Mouse (Mus musculus): Measurements from ENCODE around the gene 2310022B05Rik.

Gene 2310022B05Rik

DNA sequence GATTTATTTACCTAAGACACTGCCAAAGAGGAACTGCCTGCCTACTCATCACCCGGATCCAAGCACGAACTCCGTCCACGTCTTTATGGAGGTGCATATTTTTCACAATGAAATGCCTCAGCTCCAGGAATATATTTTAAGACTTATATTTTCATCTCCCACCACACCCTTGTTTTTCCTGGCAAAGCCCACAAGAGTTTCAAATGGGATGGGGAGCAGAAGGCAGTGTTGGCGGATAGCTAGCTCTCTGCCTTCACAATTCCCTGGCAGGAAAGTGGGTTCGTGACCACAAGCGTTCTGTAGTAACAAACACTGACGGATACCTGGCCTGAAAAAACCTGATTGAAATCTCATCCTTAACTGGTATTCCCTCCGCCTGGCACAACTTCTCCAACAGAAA is 1.4 kb downstream of the 2310022B05Rik start:
- no peak for DNase-seq (ENCODE audit: low read depth, low spot score)

DNA sequence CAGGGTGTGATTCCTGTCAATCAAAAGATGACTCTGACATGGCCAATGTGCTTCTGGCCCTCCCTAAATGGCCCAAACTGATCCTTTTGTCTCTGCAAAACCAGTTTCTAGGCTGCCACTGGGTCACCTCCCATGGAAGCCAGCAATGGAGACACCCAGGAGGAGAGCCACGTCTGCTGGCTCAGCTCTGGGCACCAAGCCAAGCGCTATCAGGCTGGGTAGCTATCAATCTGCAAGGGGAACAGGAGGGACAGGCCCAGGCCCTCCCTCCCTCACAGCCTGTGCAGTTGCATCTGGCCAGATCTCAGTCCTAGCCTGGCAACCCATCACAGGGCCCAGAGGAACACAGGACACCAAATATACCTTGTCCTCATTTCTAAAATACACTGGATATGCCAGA is 4.8 kb downstream of the 2310022B05Rik start:
- DNase-seq (ENCODE audit: low read depth, low spot score) = peak; percentile 8

DNA sequence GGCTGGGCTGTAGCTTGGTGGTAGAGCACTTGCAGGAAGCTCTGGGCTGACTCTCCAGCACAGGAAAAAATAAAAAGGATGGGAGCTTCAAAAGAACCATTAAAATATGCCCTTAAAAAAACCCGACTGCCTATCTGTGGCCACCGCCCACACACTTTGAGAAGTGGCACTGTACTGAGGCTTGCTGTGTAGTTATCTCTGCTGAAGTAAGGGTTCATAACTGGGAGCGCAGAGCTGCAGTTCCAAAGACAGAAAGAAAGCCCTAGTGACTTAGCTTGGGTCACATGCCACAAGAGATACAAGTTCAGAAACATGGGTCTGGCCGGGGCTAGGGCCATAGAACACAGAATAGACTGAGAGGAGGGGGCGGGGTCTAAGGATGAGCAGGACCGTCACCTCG is 5.2 kb downstream of the 2310022B05Rik start:
- DNase-seq (ENCODE audit: low read depth, low spot score) = no peak

DNA sequence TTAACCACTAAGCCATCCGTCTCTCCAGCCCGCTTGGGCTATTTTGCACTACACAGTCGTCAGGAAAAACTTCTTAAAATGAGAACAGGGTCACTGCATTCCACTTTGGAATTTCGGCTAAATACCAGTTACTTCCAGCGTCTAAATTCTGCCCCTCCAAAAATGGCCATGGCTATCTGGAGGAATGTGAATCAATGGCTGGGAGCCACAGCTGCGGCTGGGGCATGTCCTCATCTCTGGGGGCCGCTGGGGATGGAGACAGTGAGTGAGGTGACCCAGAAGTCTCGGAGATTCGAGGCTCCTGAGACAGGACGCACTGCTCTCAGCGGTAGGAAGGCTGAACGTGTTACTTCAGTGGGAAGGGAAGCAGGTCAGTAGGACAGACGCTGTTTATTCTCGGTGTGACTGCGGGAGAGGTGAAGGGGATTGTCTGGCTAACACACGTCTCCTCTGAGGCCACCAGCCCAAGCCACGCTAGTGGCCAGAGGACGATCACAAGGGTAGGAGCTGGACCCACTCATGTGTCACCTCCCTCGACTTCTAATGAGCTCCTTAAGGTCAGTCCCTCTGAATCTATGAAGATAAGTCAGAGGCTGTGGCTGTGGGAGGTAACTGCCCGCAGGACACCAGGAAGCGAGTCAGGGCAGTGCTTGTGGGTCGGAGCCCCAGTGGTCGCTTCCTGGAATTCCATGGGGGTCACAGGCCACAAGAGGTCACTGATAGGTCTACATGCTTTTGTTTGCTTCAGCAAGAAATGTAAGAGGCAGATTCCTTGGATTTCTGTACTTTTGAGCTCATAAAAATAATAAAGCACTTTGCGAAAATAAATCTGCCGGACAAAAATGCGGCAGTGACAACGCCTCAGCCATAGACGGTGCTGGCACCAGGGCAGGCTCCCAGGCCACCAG is 9.3 kb downstream of the 2310022B05Rik start:
- no peak for DNase-seq (ENCODE audit: low read depth, low spot score)

DNA sequence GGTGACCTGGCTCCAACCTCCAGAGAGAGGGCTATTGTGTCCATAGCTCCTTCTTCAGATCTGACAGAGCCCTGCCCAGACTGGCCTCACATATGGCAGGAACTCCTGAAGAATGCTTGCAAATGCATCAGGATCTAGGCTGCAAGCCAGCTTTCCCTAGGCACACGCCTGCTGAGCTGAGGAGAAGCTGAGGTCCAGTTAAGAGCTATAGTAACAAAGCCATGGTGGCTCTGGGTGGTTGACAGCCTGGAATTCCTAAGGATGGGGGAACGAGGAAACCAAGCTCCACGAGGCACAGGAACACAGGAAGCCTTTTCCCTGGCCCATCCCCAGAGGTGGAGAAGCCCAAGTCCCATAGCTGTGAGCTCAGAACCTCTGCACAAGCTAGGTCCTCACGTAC is 10.6 kb downstream of the 2310022B05Rik start:
- DNase-seq (ENCODE audit: low read depth, low spot score) = no peak

DNA sequence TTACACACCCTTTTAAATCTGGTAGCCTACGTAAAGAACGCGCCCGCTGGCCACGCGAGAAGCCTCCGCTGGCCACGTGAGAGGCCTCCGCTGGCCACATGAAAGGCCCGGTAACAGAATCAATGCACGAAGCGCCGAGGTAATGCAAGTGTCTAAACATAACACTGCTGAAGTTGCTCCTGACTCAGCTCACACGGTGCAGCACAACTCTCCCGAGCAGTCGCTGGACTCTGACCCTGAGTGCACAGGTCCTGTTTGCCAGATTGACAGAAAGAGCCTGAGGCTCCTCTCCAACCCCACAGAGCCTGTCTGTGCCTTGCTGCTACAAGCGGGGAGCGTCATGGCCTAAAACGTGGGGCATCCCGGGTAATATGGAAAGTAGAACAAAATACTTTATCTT is 11.4 kb downstream of the 2310022B05Rik start:
- DNase-seq (ENCODE audit: low read depth, low spot score) = no peak

DNA sequence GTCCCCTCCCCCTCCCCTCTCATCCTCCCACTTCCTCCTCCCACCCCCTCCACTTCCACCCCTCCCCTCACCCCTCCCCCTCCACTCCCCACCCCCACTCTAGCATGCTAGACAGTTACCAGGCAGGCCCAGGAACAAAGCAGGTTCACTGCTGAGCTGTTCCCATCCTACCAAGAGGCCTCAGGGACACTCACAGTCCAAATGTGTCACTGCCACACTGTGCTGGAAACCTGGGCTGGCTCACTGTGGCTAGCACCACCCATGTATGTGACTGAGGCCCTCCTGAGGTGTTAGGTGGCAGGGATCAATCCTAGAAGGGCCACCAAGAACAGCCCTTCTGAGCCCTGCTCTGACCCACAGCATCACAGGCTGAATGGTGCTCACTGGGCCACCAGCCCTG is 14.9 kb downstream of the 2310022B05Rik start:
- no peak for DNase-seq (ENCODE audit: low read depth, low spot score)

DNA sequence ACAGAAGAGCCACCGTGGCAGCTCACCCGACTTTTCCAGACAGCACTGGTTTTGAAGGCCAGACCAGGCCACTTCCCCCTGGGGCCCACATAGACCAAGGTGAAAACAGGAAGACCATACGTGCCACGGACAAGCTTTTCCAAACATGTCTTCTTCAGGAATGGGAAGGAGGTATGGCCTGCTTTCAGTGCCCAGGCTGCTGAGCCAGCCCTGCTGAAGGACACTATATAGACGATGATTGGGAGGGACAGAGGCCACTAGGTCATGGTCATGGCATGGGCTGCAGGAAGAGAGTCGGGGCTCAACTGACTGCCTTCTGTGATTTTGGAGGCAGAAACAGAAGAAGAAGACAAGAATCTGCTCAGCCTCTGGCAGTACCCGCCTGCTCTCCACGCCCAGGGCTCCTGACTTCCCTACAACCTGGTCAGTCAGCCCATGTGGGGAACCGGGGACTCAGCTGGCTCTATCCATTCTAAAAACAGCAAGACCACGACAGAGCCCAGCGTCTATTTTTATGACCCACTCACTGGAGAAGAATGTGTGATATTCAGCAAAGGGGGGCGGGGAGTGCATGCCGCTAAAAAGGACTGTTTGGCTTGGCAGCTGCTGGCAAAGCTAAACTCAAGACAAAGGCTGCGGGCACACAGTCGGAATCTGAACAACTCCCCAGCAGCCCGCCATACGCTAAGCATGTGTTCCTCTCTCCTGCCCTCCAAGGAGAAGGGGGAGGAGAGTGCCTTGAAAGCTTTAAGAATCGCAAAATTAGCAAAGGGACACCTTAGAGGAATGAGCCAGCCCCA is 19.4 kb downstream of the 2310022B05Rik start:
- DNase-seq (ENCODE audit: low read depth, low spot score) = no peak

DNA sequence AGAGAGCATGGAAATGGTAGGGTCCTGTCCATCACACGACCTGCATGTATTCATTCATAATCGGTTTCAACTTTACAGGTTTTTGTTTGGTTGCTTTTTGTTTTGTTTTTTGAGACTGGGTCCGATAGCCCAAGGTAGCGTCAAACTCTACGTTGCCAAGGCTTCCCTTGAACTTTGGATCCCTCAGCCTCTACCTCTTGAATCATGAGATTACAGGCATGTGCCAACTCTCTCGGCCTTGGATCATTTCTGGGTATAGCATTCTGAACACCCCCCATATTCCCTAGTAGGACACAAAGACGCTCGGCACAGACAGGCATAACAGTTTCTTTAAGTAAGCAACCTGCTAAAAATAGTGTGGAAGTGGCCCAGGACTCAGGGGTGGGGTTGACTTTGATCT is 21.6 kb downstream of the 2310022B05Rik start:
- DNase-seq (ENCODE audit: low read depth, low spot score) = no peak

DNA sequence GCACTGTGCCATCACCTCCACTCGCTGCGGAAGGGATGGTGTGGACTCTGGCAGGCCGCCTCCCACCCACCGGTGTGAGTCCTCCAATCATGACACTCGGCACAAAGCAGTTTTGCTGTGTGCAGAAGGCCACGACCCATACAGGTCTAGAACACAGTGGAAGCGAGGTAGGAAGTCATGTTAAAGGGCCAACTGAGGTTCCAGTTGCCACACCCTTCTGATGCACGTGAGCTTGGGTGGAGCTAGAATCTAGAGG is 28.0 kb downstream of the 2310022B05Rik start:
- DNase-seq (ENCODE audit: low read depth, low spot score) = no peak

DNA sequence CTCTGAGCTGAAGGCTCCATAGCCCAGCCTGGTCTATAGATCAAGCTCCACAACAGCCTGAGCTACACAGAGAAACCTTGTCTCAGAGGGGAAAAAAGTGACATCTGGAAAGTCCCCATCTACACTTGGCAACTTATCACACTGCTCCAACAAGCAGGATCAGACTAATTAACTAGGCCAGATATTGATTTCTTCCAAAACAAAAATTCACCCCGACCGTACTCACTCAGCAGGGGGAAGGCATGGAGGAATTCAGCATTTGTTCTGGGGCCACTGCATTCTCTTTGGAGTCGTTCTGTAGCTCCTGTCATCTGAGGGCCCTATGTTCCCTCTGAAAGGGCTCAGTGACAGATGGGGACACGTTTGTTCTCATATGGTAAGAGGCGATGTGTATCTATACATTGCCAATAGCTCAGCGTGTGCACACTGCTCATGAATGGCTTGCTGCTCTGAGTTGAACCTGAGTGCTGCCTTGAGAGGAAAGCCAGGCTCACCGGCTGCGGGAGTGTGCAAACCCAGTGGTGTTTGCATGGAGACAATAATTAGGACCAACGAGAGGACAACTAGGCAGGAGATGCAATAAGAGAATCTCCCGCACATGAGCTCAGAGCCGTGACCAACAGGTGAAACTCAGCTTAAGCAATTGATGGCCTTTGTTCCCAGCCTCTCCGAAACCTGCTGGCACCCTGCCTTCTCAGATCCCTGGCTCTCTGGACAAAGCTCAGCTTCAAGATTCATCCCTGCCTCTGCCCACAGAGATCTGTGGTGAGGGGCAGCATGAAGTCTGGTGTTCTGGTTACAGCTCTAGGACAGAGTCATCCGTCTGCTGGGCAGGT is 28.5 kb downstream of the 2310022B05Rik start:
- no peak for DNase-seq (ENCODE audit: low read depth, low spot score)

DNA sequence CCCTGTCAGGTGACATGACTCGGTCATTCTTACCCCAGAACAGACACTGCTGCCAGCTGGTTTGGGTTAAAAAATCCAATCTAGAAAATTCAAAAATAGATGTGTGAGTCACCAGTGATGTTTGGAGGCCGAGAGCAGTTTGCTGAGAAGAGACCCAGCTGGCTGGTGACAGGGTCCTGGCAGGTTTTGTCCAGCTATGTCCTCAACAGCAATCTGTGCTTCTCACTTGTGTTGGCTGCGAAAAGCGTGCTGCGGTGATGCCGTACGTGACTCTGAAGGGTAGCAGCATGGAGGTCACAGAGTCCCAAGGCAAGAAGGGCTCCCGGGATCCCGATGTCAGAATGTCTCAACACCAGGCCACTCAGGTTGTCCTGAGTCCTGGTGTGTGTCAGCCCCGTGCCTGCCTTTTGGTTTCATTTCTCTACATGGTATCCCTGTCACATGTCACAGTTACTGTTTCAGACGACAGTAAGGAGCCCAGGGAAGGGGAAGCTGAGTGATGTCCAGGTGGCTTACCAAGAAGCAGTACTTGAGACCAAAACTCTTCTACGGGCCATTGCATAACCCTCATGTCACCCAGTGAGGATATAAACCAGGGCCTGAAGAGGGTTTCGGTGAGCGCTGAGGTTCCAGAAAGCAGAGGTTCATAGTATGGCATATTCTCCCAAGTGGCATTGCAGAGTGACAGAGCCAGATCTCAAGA is 30.0 kb downstream of the 2310022B05Rik start:
- no peak for DNase-seq (ENCODE audit: low read depth, low spot score)

DNA sequence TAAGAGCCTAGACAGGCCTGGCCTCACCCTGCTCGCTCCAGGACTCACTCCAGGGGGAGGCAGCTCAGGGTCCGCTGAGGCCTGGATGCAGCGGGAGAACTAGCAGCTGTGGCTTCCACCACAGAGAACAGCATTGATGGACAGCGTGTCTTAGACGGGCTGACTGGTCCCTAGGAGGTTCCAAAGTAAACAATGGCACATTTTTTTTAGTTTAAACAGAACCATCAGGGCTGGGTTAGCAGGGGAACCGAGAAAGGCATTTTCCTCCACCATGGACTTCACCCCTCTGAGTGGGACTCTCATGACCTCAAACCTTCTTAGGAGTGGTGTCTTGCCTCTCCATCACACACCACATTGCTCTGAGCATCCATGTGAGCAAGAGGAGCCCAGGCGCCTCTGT is 31.2 kb downstream of the 2310022B05Rik start:
- DNase-seq (ENCODE audit: low read depth, low spot score) = no peak

DNA sequence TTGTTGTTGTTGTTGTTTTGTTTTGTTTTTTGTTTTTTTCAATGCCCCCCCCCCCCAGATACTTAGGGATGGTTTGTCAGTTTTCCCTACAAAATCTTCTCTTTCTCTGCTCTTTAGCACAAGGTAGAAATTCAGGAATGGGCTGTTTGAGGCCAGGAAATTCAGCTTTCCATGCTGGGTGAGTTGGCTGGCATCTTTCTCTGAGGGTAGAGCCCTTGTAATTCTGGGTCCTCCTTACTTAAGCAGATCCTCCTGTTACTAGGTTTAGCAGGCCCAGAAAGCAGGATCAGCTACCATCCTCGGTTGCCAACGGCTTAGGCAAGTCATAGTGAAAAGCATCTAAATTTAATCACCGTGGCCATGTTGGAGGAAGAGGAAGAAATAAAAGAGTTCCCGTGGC is 32.3 kb downstream of the 2310022B05Rik start:
- DNase-seq (ENCODE audit: low read depth, low spot score) = no peak

DNA sequence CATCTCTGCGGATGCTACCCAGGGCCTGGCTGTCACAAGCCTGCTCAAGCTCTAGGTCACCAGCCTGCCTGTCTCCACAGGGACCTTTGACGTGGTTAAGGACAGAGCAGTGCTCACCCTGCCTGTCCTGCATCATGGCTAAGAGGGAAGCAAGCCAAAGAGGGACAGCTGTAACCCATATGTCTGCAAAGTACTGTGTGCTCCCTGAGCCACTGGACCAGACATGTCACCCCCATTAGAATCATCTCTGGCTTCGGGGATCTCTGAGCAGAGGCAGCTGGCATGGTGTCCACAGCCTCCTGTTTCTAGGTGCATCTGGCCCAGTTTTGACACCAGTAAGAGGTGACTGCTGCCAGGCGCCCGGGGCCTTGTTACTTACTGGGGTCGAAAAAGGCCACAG is 32.7 kb downstream of the 2310022B05Rik start:
- DNase-seq (ENCODE audit: low read depth, low spot score) = no peak

DNA sequence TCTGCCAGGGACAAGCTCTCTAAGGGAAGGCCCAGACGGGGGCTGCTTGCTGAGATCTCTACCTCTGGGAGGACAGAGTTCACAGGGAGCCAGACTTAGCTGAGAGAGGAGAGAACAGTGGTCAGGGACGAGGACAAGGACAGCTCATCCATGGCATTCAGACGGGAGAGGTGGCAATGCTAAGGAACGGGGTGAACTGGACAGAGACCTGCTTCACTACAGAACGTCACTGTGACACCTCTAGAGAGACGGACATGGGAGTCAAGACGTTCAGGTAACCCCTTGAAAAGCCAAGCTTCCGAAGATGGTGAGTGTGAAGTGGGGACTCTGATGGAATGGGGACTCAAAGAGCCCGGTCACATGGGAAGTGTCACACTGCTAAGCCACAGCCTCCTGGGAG is 36.9 kb downstream of the 2310022B05Rik start:
- DNase-seq (ENCODE audit: low read depth, low spot score) = no peak

DNA sequence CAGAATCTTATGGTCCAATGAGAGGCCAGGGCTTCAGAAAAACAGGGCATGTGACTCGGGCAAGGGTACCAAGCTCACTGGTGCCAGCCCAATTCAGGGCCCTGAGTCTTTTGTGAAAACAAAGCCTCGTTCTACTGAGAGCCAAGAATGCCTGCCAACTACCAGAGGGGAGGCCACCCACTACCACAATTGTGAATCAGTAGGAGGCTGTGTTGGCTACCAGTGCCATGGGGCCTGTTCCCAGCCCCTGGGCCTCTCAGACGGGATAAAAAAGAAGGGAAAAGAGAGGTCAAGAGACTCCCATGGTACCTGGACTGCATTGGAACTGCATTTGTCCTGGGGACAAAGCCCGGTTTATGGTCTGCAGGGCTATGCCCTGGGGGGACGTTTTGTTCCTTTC is 41.9 kb downstream of the 2310022B05Rik start:
- DNase-seq (ENCODE audit: low read depth, low spot score) = no peak

DNA sequence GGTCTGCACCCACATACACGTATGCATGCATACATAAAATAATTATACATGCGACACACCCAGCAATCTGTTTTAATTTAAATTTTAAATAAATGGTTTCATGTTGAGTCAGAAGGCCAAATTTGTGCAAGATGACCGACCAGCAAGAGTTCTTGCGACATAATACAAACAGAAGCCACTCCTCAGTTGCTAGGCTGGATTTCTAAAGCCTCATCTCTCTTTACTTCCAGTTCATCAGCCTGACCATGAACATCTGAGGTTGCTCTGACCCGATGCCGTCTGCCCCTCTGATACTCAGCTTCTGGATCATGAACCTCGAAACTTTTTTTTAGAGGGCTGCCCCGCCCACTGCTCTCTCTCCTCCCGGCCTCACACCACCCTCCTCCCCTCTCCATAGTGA is 44.9 kb downstream of the 2310022B05Rik start:
- DNase-seq (ENCODE audit: low read depth, low spot score) = peak; percentile 41

DNA sequence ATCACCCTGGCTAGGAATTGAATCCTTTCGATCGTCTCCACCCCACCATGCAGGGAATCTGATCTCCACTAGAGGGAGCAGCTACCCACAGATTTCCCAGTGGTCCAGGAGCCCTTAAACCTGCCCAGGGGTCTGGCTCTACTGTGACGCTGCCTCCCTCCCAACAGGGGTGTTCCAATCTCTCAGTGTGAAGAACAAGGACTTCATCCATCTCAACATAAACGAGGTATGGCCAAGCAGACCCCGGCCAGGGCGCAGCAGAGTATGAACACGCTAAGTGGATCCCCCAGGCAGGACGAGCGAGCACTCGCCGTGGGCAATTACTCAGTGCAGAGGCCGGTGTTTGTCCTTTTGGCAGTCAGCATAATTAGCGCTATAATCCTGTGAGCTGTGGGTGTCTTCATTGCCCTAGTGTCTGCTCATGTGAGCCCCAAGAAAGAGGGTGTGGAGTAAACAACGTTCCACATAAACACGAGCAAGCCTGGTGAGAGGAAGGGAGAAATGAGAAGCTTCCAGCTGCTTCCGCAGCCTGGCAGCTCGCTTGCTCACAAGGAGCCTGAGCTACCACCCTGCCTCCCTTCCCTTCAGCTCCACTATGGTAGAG is 45.8 kb downstream of the 2310022B05Rik start:
- DNase-seq (ENCODE audit: low read depth, low spot score) = peak; percentile 73

DNA sequence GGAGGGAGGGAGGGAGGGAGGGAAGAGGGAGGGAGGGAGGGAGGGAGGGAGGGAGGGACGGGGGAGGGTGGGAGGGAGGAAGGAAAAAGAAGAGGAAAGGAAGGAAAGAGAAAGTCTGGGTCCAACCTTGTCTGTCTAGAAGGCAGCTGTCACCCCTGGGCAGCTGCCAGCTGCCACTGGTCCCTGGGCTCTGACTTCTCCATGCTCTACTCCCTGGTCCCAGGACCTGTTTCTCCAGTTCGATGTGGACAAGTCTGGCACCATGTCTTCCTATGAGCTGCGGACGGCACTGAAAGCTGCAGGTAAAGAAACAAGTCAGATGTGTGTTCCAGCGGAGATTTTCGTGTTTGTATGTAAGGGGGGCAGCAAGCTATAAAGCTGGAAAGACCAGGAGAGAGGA is 48.8 kb downstream of the 2310022B05Rik start:
- no peak for DNase-seq (ENCODE audit: low read depth, low spot score)

DNA sequence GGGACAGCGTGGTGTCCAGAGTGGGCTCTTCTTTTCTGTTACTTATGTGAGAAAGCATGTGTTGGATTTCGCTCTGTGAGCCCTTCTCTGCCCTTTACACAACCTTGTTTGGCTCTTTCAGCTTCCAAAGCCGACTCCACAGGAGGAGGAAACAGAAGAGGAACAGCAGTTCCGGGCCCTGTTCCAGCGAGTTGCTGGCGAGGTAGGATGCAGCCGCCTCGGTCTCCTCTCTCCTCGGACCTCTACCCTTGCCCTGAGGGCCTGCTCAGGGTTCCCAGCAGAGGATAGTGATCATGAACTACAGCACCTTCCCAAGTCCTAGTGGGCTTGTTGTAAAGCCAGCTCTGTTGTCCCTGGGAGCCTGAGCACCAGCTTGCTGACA is 54.2 kb downstream of the 2310022B05Rik start:
- DNase-seq (ENCODE audit: low read depth, low spot score) = no peak
